Mouse (Mus musculus) cerebellum, adult 2 months (tissue): ENCODE results near the gene Plekha3.

Experiments used
- CTCF ChIP-seq: fragments of 200-500 bp; IDR thresholded peaks from 2 replicates; pipeline ENCODE4 v1.5.1; 2011; ENCODE audit warnings: low read depth, mild to moderate bottlenecking, control low read depth, low read length, moderate library complexity, borderline replicate concordance; ENCODE audit not compliant: insufficient read depth
- POLR2A ChIP-seq: fragments of 200-500 bp; IDR thresholded peaks from 2 replicates; pipeline ENCODE4 v1.6.1; 2011; ENCODE audit warnings: low read length, control low read depth, borderline replicate concordance; ENCODE audit not compliant: insufficient read depth

GRCm38 (mm10) chr2:76675451-76675850 is 370 bp downstream of the Plekha3 start:
- no peak for TF ChIP-seq CTCF
- TF ChIP-seq POLR2A, result no peak
